Mouse (Mus musculus) embryonic facial prominence, embryonic 13.5 days (tissue): ENCODE measurements around the gene Fhod1. TPM values are rescaled to one million over a fixed set of nuclear protein-coding genes. Genes with fewer than 3 reads are reported as not detected.

Source experiments
- ATAC-seq: fragments of 200-750 bp; cut with Nextera tagmentation; 2 replicates; pipeline ENCODE4 v1.8.0; 2017; ENCODE audit warnings: low read depth; ENCODE audit not compliant: insufficient number of reproducible peaks, insufficient read depth, low FRiP score, low TSS enrichment
- H3K27ac ChIP-seq: fragments of 300-500 bp; sonication (generic); 2 replicates; pipeline ENCODE4 v1.5.1; 2015; ENCODE audit warnings: moderate library complexity, mild to moderate bottlenecking, inconsistent platforms
- H3K27me3 ChIP-seq: fragments of 300-500 bp; sonication (generic); 2 replicates; pipeline ENCODE4 v1.6.1; 2015; ENCODE audit warnings: mild to moderate bottlenecking, inconsistent platforms
- H3K36me3 ChIP-seq: fragments of 300-500 bp; sonication (generic); 2 replicates; pipeline ENCODE4 v1.6.1; 2015; ENCODE audit warnings: mild to moderate bottlenecking, inconsistent platforms
- H3K4me1 ChIP-seq: fragments of 300-500 bp; sonication (generic); 2 replicates; pipeline ENCODE4 v1.6.1; 2015; ENCODE audit warnings: inconsistent platforms
- H3K4me2 ChIP-seq: fragments of 300-500 bp; sonication (generic); 2 replicates; pipeline ENCODE4 v1.6.1; 2015; ENCODE audit warnings: moderate library complexity, mild to moderate bottlenecking, inconsistent platforms
- H3K4me3 ChIP-seq: fragments of 300-500 bp; sonication (generic); 2 replicates; pipeline ENCODE4 v1.5.1; 2015; ENCODE audit warnings: mild to moderate bottlenecking, inconsistent platforms
- H3K9ac ChIP-seq: fragments of 300-500 bp; sonication (generic); 2 replicates; pipeline ENCODE4 v1.6.1; 2015; ENCODE audit warnings: mild to moderate bottlenecking, inconsistent platforms
- H3K9me3 ChIP-seq: fragments of 300-500 bp; sonication (generic); 2 replicates; pipeline ENCODE4 v1.6.1; 2016; ENCODE audit warnings: inconsistent platforms
- WGBS: fragments of 180-500 bp; shearing (Covaris S2); methylation state at CpG from one replicate; pipeline ENCODE4 v1.1.7; 2015; ENCODE audit warnings: mixed read lengths; 5-methylcytosine and 5-hydroxymethylcytosine counted together
- polyA plus RNA-seq: library from polyadenylated mRNA; unstranded; fragments of >200 nt; fragmentation: Nextera tagmentation; extraction: Ambion mirVana; gene quantifications from 2 replicates; pipeline ENCODE4 v1.2.1, GENCODE M21; 2015

Gene Fhod1
- polyA plus RNA-seq, 1 experiment from 2014 or later: 2.3 TPM

- Histone ChIP-seq H3K36me3 (peaks cover 95% of the 10 kb centered on the region), H3K4me2 (no peak overlapping the region), H3K27ac (no peak overlapping the region), H3K4me3 (no peak overlapping the region), H3K9ac (no peak overlapping the region), H3K9me3 (no peaks in the 10 kb centered on the region), H3K4me1 (peaks cover under 1% of the 10 kb centered on the region), H3K27me3 (no peaks in the 10 kb centered on the region)
- no peak for ATAC-seq
- 64% methylated on average over 2 of the region's 2 CpGs for WGBS
These were observed 15.2 kb downstream of the Fhod1 start for GRCm38 (mm10) chr8:105332523-105332922.

GRCm38 (mm10) chr8:105331931-105332330 lies 15.8 kb downstream of the Fhod1 start:
- H3K27me3 ChIP-seq: no peaks in the 10 kb centered on the region
- WGBS: 94% methylated on average over 9 of the region's 9 CpGs
- no peak overlapping the region for H3K4me3 ChIP-seq

DNA sequence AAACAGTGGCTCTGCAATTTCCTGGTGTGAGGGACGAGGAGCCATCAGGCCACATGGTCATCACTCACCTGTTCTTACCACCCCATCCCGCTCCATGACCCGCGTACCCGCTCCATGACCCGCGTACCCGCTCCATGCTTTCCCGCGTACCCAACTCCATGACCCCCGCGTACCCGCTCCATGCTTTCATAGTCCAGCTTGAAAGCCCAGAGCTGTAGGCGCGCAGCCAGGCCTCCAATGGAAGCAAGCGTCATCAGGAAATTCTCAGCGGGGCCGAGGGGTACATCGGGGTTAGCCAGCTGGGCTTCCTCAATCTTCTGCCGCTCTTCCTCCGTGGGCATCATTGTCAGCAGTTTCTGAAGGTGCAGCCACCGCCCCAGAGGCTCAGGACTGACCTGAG lies 16.3 kb downstream of the Fhod1 start:
- no peaks in the 10 kb centered on the region for H3K27me3 ChIP-seq
- H3K4me3 ChIP-seq: no peak overlapping the region
- no peak for ATAC-seq
- H3K4me2 ChIP-seq: no peak overlapping the region
- H3K27ac ChIP-seq: no peak overlapping the region
- WGBS: 95% methylated on average over 22 of the region's 22 CpGs
- no peaks in the 10 kb centered on the region for H3K9me3 ChIP-seq
- no peak overlapping the region for H3K9ac ChIP-seq
- H3K36me3 ChIP-seq: peaks cover 87% of the 10 kb centered on the region
- peaks cover 9% of the 10 kb centered on the region for H3K4me1 ChIP-seq

More at GRCm38 (mm10) chr8:105331931-105332330, 15.8 kb downstream of the Fhod1 start:
- ATAC-seq: no peak
- H3K4me2 ChIP-seq: no peak overlapping the region
- no peaks in the 10 kb centered on the region for H3K9me3 ChIP-seq
- H3K4me1 ChIP-seq: peaks cover 6% of the 10 kb centered on the region
- H3K36me3 ChIP-seq: peaks cover 92% of the 10 kb centered on the region
- no peak overlapping the region for H3K9ac ChIP-seq
- no peak overlapping the region for H3K27ac ChIP-seq

DNA sequence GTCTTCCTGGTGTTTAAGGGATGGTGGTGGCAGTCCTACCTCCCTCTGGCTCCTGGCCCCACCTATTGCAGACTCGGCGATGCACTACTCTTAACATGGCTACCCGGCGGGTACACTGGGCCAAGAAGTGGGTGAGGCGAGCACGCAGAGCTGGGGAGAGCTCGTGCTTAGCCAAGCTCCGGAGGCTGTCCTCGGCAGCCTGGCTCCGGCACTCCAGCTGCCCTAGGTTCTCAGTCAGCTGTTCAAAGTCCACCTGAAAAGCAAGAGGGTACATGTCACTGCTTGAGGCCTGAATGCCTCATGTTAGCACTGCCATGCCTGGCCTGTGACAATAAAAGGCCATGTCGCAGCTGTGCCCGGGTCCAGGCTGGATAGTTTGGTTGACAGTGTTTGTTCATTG lies 17.4 kb downstream of the Fhod1 start:
- Histone ChIP-seq H3K4me1 (peaks cover 12% of the 10 kb centered on the region), H3K36me3 (peaks cover 76% of the 10 kb centered on the region), H3K9ac (no peak overlapping the region), H3K4me2 (no peak overlapping the region), H3K27me3 (no peaks in the 10 kb centered on the region), H3K4me3 (no peak overlapping the region), H3K9me3 (no peaks in the 10 kb centered on the region), H3K27ac (no peak overlapping the region)
- ATAC-seq: no peak
- WGBS: 94% methylated on average over 12 of the region's 12 CpGs

DNA sequence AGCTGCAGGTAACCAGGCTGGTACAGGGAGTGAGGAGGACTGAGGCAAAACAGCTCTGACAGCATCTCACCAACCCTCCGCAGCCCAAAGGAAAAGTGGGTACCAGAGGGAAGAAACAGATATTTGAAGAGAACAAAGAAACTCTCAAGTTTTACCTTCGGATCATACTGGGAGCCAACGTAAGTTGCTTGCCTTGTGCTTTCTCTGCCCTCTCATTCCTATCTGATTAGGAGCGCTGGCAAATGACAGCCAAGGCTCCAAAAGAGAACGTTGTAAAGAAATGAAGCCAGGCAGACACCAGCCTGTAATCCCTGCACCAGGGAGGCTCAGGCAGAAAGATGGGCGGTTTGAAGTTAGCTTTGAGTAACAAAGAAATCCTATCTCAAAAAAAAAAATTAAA lies 20.8 kb downstream of the Fhod1 start:
- 35% methylated on average over 6 of the region's 6 CpGs for WGBS
- H3K4me1 ChIP-seq: peaks cover 19% of the 10 kb centered on the region
- H3K27me3 ChIP-seq: no peaks in the 10 kb centered on the region
- H3K9ac ChIP-seq: peak overlapping the region; percentile 89
- H3K4me3 ChIP-seq: peak overlapping the region; percentile 84
- ATAC-seq: no peak
- no peaks in the 10 kb centered on the region for H3K9me3 ChIP-seq
- H3K36me3 ChIP-seq: peaks cover 56% of the 10 kb centered on the region
- peak overlapping the region; percentile 89 for H3K27ac ChIP-seq
- H3K4me2 ChIP-seq: peak overlapping the region; percentile 71

DNA sequence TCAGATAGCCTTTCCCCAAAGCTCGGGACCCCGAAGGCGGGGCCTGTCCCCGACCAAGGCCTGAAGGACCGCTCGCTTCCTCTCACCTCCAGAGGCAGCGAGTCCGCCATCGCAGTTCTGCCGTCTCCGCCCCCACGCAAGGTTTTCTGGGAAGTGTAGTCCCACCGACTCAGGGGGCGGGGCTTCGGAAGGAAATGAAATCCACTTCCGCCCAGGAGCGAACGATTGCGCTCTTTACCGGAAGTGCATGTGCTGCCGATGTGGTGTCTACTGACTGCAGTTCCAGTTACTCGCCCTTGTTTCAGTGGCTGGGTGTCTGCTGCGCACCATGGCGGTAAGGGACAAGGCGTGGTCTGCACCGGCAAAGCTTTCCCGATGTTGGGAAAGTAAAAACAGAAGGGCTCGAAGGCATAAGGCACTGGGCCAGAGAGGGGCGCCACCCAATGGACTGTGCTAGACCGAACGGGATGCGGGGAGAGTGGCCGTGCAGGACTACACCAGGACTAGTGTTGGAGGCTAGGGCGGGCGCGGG lies 21.5 kb downstream of the Fhod1 start, which contains the start of the genes Lrrc29 and Tmem208:
Lrrc29 (minus strand) TSS at position 138 of the 532 bp plus-strand sequence.
Tmem208 (plus strand) TSS at position 214 of the 532 bp plus-strand sequence.
- peaks cover 52% of the 10 kb centered on the region for H3K36me3 ChIP-seq

GRCm38 (mm10) chr8:105325641-105326093 lies 22.1 kb downstream of the Fhod1 start:
- H3K36me3 ChIP-seq: peaks cover 47% of the 10 kb centered on the region
- WGBS: under 1% methylated on average over 12 of the region's 12 CpGs
- peak overlapping the region; percentile 84 for H3K4me3 ChIP-seq
- H3K4me2 ChIP-seq: peak overlapping the region; percentile 71
- H3K4me1 ChIP-seq: peaks cover 19% of the 10 kb centered on the region
- peak; percentile 62; the same call in 1 of the 2 replicates for ATAC-seq
- H3K27ac ChIP-seq: peak overlapping the region; percentile 89; the same call in 1 of the 2 replicates
- no peaks in the 10 kb centered on the region for H3K27me3 ChIP-seq
- H3K9me3 ChIP-seq: no peaks in the 10 kb centered on the region
- H3K9ac ChIP-seq: peak overlapping the region; percentile 89

More for the DNA sequence above, 21.5 kb downstream of the Fhod1 start, which contains the start of the genes Lrrc29 and Tmem208:
- Histone ChIP-seq H3K4me1 (peaks cover 19% of the 10 kb centered on the region), H3K9ac (peak within 1 kb of the TSS; percentile 89), H3K4me3 (peak within 1 kb of the TSS; percentile 84), H3K27me3 (no peaks in the 10 kb centered on the region), H3K9me3 (no peaks in the 10 kb centered on the region), H3K27ac (peak within 1 kb of the TSS; percentile 89), H3K4me2 (peak within 1 kb of the TSS; percentile 71)
- ATAC-seq: peak; percentile 86
- under 1% methylated on average over 36 of the region's 36 CpGs for WGBS

- no peaks in the 10 kb centered on the region for H3K27me3 ChIP-seq
- H3K4me1 ChIP-seq: peaks cover 19% of the 10 kb centered on the region
- ATAC-seq: no peak
- 92% methylated on average over 4 of the region's 4 CpGs for WGBS
- H3K9me3 ChIP-seq: no peaks in the 10 kb centered on the region
- no peak overlapping the region for H3K9ac ChIP-seq
- no peak overlapping the region for H3K27ac ChIP-seq
- peaks cover 42% of the 10 kb centered on the region for H3K36me3 ChIP-seq
- no peak overlapping the region for H3K4me2 ChIP-seq
- H3K4me3 ChIP-seq: no peak overlapping the region
These were observed 24.6 kb downstream of the Fhod1 start for GRCm38 (mm10) chr8:105323183-105323582.

- WGBS: 84% methylated on average over 11 of the region's 11 CpGs
These were observed 29.0 kb downstream of the Fhod1 start for GRCm38 (mm10) chr8:105318662-105319190.

DNA sequence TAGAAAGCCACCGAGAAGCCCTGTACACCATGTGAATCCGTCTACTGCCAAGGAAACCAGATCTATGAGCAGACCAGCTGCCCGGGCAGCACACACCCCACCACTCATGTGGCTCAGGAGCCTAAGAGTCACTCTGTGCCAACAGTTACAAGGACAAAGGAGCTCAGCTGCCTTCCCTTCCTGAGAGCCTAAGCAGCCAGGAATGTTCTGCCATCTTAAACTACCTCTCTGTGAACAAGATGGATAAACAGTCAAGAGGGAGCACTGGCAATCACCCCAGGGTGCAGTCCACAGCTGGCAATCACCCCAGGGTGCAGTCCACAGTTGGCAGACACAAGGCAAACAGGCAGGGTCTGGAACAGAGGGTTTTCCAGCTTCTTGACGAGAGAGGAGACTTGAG lies 29.8 kb downstream of the Fhod1 start:
- no peak for ATAC-seq
- no peaks in the 10 kb centered on the region for H3K4me1 ChIP-seq
- no peaks in the 10 kb centered on the region for H3K27me3 ChIP-seq
- no peak overlapping the region for H3K9ac ChIP-seq
- no peak overlapping the region for H3K4me3 ChIP-seq
- no peak overlapping the region for H3K4me2 ChIP-seq
- H3K27ac ChIP-seq: no peak overlapping the region
- peaks cover 78% of the 10 kb centered on the region for H3K36me3 ChIP-seq
- 86% methylated on average over 4 of the region's 4 CpGs for WGBS
- no peaks in the 10 kb centered on the region for H3K9me3 ChIP-seq

More at GRCm38 (mm10) chr8:105318662-105319190, 29.0 kb downstream of the Fhod1 start:
- Histone ChIP-seq H3K27ac (no peak overlapping the region), H3K27me3 (no peaks in the 10 kb centered on the region), H3K36me3 (peaks cover 75% of the 10 kb centered on the region), H3K9ac (no peak overlapping the region; the same call in 1 of the 2 replicates), H3K4me1 (no peaks in the 10 kb centered on the region), H3K9me3 (no peaks in the 10 kb centered on the region), H3K4me3 (no peak overlapping the region), H3K4me2 (no peak overlapping the region)
- no peak for ATAC-seq

DNA sequence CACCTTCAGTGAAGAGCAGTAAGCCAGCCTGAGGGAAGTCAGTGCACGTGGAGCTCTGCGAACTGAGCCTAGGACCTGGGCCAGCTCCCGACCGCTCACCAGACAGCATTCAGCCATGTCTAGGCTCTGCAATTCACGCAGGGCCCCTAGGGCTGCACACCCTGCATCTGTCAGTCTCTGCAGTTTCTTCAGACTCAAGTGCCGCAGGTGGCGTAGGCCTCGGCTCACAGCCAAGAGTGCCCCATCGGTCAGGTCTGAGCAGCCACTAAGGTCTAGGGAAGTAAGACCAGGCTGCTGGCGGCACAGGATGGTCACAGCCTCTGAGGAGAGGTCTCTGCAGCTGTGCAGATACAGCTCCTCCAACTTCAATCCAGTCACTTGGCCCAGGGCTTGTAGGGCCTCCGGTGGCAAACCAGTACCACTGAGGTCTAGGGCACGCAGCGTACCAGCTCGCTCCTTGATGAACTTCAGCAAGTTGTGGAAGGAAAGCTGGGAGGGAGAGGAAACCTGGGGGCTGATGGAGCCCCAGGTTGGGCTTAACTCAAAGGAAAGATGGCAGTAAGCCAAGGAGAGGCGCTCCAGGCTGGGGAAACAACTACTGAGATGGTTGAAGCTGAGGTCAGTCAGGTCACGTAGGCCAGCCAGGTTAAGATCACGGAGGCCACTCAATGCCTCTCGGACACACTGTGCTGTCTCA lies 32.5 kb downstream of the Fhod1 start:
- Histone ChIP-seq H3K4me2 (no peak overlapping the region), H3K27me3 (no peaks in the 10 kb centered on the region), H3K4me1 (no peaks in the 10 kb centered on the region), H3K9ac (no peak overlapping the region; the same call in 1 of the 2 replicates), H3K4me3 (no peak overlapping the region), H3K27ac (no peak overlapping the region), H3K9me3 (no peaks in the 10 kb centered on the region), H3K36me3 (peaks cover 93% of the 10 kb centered on the region)
- 86% methylated on average over 18 of the region's 18 CpGs for WGBS
- no peak for ATAC-seq
